Mouse (Mus musculus): ENCODE results near the gene Mybpc1.

DNA sequence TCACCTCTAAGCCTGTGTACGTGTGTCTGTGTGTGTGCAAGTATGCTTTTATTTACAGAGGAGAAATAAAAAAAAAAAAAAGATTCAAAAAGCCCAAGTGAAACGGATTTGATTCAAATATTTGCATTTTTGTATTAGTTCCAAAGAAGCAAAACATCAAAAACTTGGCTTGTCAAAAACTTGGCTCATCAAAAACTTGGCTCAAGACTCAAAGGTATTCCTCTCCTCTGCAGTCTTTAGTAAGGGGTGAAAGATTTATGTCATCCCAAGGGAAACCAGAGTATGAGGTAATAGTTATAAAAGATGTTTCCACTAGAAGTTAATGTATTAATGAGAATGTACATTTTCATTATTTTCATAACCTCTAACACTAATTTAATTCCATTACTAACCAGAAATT is 1.2 kb downstream of the Mybpc1 start:
- TF ChIP-seq CTCF (IDR thresholded peaks at IDR 0.05; ENCODE audit: low read depth) (no peak), EP300 (optimal IDR thresholded peaks at IDR 0.05) (no peak)

Measured in stomach, postnatal 0 days (tissue).